Mouse (Mus musculus) cortical plate, adult 2 months (tissue): ENCODE data around the gene Taok1. TPM values are rescaled to one million over a fixed set of nuclear protein-coding genes. Genes with fewer than 3 reads are reported as not detected.

ENCODE experiments used
- H3K27ac ChIP-seq: fragments of 200-500 bp; 2 replicates; pipeline ENCODE4 v1.5.1; 2012; ENCODE audit warnings: low read length, control low read depth, inconsistent platforms; ENCODE audit not compliant: insufficient read depth
- H3K4me1 ChIP-seq: fragments of 200-500 bp; 2 replicates; pipeline ENCODE4 v1.6.1; 2011; ENCODE audit warnings: low read length; ENCODE audit not compliant: control insufficient read depth, insufficient read depth
- H3K4me3 ChIP-seq: fragments of 200-500 bp; 2 replicates; pipeline ENCODE4 v1.5.1; 2011; ENCODE audit warnings: mild to moderate bottlenecking, low read length, control low read depth; ENCODE audit not compliant: insufficient read depth
- CTCF ChIP-seq: fragments of 200-500 bp; IDR thresholded peaks from 2 replicates; pipeline ENCODE4 v1.5.1; 2011; ENCODE audit warnings: mild to moderate bottlenecking, control low read depth, low read length; ENCODE audit not compliant: insufficient read depth; ENCODE audit errors: extremely low read depth
- POLR2A ChIP-seq: fragments of 200-500 bp; IDR thresholded peaks from 2 replicates; pipeline ENCODE4 v1.6.1; 2011; ENCODE audit warnings: mild to moderate bottlenecking, low read length, control low read depth; ENCODE audit not compliant: insufficient read depth; ENCODE audit errors: extremely low read depth
- polyA plus RNA-seq: library from polyadenylated mRNA; depleted of rRNA; stranded (reverse); fragments of >200 nt; gene quantifications from 2 replicates; pipeline ENCODE4 v1.2.3, GENCODE M21; 2012

Gene Taok1
- polyA plus RNA-seq, 1 experiment = 29.9 TPM

DNA sequence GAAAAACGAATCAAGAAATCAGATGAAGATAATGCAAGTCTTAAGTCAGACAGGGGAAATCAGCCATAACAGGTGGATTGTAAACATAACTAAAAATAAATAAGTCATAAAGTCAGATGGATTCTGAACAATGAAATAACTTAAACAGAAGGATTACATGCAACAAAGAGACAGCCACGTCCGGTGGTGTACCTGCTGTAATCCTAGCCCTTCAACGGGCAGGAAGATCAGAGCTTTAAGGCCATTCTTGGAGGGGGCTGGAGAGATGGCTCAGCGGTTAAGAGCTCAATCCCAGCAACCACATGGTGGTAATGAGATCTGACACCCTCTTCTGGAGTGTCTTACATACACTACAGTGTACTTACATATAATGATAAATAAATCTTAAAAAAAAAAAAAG, 96.3 kb downstream of the Taok1 start:
- no peak for TF ChIP-seq CTCF
- no peak for TF ChIP-seq POLR2A
- H3K4me1 ChIP-seq = peaks cover 1% of the 10 kb centered on the region; the same call in 1 of the 2 replicates
- no peak overlapping the region for H3K27ac ChIP-seq
- H3K4me3 ChIP-seq = no peak overlapping the region

DNA sequence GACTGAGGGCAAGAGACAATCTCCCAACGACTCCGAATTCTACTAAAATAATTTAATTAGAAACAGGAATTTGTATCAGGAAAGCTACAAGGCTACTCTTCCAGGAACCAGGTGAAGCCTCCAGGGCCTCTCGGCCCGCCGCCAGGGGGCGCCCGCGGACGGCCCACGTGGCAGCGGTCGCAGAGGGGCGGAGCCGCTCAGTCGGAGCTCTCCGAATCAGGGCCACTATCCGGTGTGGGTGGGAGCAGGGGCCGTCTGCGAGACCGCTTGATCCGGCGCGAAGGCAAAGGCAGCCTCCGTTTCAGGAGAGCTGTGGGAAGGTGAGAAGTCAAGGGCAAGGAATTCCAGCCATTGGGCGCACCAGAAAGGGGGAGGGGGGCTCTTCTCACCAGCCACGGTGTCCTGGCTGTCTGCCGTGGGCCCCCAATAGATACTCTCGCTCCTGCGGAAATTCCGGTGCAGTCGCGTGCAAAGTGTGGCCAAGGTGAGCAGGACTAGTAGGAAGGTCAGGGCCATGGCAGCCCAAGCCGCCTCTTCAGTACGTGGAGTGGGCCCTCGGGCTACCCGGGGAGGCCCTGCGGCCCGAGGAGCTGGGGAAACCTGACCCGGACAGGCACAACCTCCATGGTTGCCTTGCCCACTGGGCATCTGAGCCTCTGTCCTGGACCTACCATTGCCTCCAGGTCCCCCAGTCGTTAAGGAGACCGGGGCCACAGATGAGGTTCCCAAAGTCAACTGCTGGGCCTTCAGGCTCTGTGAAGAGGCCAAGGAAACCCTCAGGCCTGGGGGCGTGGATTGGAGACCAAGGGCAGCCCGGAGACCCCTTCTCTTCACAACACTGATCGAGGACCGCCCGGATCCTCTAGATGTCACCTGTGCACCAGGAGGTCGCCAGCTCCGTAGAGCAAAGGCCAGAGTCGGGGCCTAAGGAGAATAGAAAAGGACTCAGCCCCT, 99.3 kb downstream of the Taok1 start:
- Histone ChIP-seq H3K4me3 (peak overlapping the region; percentile 37), H3K27ac (no peak overlapping the region), H3K4me1 (peaks cover 1% of the 10 kb centered on the region; the same call in 1 of the 2 replicates)
- TF ChIP-seq POLR2A (peak; percentile 60), CTCF (peak; percentile 55)

DNA sequence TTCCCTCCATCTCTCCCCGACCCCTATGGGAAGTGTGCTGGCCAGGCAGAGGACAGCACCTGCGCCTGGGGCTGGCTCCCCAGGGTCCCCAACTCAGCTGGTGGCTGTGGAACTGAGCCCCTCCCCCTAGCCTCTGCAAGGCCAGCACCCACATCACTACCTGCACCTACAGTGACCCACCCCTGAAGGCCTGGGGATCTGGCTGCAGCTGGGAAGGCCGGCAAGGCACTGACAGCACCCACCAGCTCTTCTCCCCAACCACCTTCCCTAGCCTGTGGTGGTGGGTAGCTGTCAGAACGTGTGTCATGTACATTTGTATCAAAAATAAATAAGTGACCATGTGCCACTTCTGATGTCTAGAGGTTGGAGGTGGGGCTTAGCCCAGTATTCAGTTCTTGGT, 100.2 kb downstream of the Taok1 start:
- Histone ChIP-seq H3K4me1 (peaks cover under 1% of the 10 kb centered on the region; the same call in 1 of the 2 replicates), H3K27ac (no peak overlapping the region), H3K4me3 (no peak overlapping the region)
- TF ChIP-seq CTCF (no peak), POLR2A (no peak)

DNA sequence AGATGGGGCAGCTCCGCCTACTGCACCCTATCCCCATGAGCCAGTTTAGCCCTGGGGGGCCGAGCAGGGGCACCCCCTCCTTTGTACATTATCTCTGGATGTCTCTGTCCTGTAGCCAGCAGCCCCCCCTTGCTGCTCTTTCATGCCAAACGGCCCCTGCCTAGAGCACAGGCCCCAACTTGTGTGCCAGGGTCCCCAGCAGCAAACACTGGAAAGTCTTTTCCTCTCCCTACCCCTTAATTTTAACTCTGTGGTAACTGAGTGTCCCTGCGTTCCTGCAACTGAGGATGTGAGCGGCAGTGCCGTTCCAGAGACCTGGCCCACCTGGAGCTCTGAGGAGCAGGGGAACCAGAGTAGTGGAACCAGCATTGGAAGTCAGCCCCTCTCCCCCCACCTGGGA, 100.7 kb downstream of the Taok1 start:
- TF ChIP-seq CTCF (no peak), POLR2A (no peak)
- Histone ChIP-seq H3K4me1 (no peaks in the 10 kb centered on the region), H3K4me3 (no peak overlapping the region), H3K27ac (no peak overlapping the region)

DNA sequence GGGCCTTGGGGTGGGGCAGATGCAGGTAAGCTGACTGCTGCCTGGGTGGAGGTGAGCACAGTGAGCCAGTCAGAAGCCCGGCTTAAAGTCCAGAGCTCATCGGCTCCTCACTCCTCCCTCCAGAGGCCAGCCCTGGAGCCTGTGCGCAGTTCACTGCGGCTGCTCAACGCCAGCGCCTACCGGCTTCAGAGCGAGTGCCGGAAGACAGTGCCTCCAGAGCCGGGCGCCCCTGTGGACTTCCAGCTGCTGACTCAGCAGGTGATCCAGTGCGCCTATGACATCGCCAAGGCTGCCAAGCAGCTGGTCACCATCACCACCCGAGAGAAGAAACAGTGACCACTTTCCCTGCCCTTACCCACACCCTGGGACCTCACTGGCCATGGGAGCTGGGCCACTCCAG, 101.3 kb downstream of the Taok1 start:
- H3K4me1 ChIP-seq = no peaks in the 10 kb centered on the region
- no peak overlapping the region for H3K27ac ChIP-seq
- no peak for TF ChIP-seq CTCF
- TF ChIP-seq POLR2A = no peak
- no peak overlapping the region for H3K4me3 ChIP-seq

DNA sequence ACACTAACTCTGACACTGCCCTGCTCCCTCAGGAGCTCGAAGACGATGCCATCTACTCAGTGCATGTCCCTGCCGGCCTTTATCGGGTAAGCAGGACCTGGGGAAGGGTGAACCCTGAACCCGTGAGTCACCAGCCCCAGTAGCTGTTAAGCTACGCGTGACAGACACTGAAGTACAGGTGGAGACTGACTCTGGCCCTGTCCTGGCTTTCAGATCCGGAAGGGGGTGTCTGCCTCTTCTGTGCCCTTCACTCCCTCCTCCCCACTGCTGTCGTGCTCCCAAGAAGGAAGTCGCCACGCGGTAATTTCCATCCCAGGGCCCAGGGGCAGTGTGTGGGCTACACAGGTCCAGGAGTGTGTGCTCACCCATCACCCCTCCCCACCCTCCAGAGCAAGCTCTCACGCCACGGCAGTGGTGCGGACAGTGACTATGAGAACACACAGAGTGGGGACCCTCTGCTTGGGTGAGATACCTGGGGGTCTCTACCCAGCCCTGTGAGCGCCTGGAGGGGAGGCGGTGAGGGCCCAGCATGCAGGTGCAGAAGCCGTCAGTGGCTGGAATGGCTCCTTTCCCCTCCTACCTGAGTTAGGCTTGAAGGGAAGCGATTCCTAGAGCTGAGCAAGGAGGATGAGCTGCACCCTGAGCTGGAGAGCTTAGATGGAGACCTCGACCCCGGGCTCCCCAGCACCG, 102.2 kb downstream of the Taok1 start:
- no peak overlapping the region for H3K27ac ChIP-seq

DNA sequence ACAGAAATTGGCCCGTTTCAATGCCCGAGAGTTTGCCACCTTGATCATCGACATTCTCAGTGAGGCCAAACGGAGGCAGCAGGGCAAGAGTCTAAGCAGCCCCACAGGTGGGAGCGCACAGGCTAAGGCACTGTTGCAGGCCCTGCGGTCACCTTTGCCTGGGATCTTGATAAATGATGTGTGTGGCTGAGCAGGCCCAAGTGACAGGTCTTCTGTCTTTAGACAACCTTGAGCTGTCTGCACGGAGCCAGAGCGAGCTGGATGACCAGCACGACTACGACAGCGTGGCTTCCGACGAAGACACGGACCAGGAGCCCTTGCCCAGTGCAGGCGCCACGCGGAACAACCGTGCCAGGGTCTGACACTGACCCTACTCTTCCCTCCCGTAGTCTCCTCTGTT, 103.2 kb downstream of the Taok1 start:
- no peak overlapping the region for H3K4me3 ChIP-seq
- H3K4me1 ChIP-seq = peaks cover 2% of the 10 kb centered on the region
- no peak for TF ChIP-seq POLR2A
- no peak for TF ChIP-seq CTCF
- H3K27ac ChIP-seq = no peak overlapping the region

More for the DNA sequence above, 102.2 kb downstream of the Taok1 start:
- Histone ChIP-seq H3K4me3 (no peak overlapping the region), H3K4me1 (peaks cover 2% of the 10 kb centered on the region)
- TF ChIP-seq POLR2A (no peak), CTCF (no peak)

DNA sequence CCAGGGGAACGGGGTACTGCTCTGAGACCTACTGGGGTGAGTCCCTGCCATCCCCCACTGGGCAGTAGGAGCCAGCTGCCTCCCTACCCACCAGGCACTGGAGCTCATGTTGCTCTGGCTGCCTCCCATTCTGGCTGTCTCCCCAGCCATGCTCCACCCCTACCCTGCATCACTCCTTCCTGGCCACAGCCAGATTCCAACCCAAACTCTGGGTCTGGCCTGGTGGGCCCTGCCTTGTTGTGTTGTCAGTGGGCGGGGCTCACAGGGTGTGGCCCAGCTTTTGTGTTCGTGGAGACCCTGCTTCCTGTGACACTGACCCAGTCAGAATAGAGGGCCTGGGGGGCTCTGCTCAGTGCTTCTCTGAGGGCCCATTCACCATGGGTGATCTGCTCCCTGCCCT, 104.1 kb downstream of the Taok1 start:
- no peak for TF ChIP-seq CTCF
- TF ChIP-seq POLR2A = no peak
- 0 out of 2 replicates have a peak overlapping the region, but pooled peaks have one; percentile 8 for H3K27ac ChIP-seq
- H3K4me3 ChIP-seq = no peak overlapping the region
- peaks cover 2% of the 10 kb centered on the region for H3K4me1 ChIP-seq

DNA sequence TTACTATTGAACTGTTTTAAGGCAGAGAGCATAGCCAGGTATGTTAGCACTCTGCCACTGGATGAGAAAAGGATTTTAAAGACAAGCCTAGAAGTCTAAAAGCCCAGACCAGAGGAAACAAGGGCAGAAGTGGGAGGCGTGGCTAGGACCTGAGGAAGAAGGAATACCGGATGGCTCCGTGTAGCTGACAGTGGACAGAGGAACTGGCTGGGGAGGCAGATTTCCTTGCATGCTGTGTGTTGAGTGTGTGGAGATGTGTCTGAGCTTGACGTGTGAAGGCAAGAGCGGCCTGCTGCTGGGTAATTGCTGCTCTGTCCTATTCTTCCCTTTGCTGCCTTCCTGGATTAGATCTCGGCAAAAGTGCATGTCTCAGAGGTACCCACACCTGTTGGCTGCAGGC, 105.1 kb downstream of the Taok1 start:
- TF ChIP-seq CTCF = no peak
- no peak for TF ChIP-seq POLR2A
- Histone ChIP-seq H3K4me1 (peaks cover 4% of the 10 kb centered on the region), H3K27ac (no peak overlapping the region), H3K4me3 (no peak overlapping the region)

DNA sequence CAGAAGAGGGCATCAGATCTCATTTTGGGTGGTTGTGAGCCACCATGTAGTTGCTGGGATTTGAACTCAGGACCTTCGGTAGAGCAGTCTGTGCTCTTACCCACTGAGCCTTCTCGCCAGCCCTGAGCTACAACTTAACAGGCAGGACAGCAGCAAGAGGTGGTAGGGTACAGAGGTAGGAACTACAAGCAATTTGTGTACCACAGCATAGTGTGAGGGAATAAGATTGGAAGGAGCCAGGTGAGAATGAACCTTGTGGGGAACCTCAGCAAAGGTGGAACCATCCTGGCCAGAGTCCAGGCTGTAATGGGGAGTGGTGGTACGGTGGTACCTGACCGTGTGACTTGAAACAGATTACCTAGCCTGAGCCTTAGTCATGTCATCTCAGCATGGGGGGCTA, 105.6 kb downstream of the Taok1 start:
- H3K4me3 ChIP-seq = no peak overlapping the region
- H3K27ac ChIP-seq = no peak overlapping the region
- peaks cover 6% of the 10 kb centered on the region for H3K4me1 ChIP-seq
- TF ChIP-seq CTCF (no peak), POLR2A (no peak)
